Mouse (Mus musculus) hindbrain, embryonic 16.5 days (tissue): Measurements from ENCODE around the gene Ppm1h. TPM values are rescaled to one million over a fixed set of nuclear protein-coding genes. Genes with fewer than 3 reads are reported as not detected.

Source experiments
- ATAC-seq: fragments of 200-750 bp; cut with Nextera tagmentation; 2 replicates; pipeline ENCODE4 v1.8.0; 2017; ENCODE audit warnings: moderate TSS enrichment, moderate library complexity
- H3K27ac ChIP-seq: fragments of 300-500 bp; sonication (generic); 2 replicates; pipeline ENCODE4 v1.5.1; 2014; ENCODE audit warnings: low read depth, mild to moderate bottlenecking, control low read depth, low read length, moderate library complexity
- H3K27me3 ChIP-seq: fragments of 300-500 bp; sonication (generic); replicated peaks from 2 replicates; pipeline ENCODE4 v1.6.1; 2014; ENCODE audit warnings: low read length; ENCODE audit not compliant: control insufficient read depth, insufficient read depth
- H3K36me3 ChIP-seq: fragments of 300-500 bp; sonication (generic); 2 replicates; pipeline ENCODE4 v1.6.1; 2014; ENCODE audit warnings: mild to moderate bottlenecking, low read length, moderate library complexity, mixed read lengths; ENCODE audit not compliant: control insufficient read depth, insufficient read depth
- H3K4me1 ChIP-seq: fragments of 300-500 bp; sonication (generic); 2 replicates; pipeline ENCODE4 v1.6.1; 2014; ENCODE audit warnings: low read depth, low read length; ENCODE audit not compliant: control insufficient read depth, insufficient read depth
- H3K4me2 ChIP-seq: fragments of 300-500 bp; sonication (generic); 2 replicates; pipeline ENCODE4 v1.6.1; 2014; ENCODE audit warnings: mild to moderate bottlenecking, low read length, control low read depth, moderate library complexity
- H3K4me3 ChIP-seq: fragments of 300-500 bp; sonication (generic); 2 replicates; pipeline ENCODE4 v1.5.1; 2014; ENCODE audit warnings: mild to moderate bottlenecking, low read length, control low read depth, moderate library complexity
- H3K9ac ChIP-seq: fragments of 300-500 bp; sonication (generic); 2 replicates; pipeline ENCODE4 v1.6.1; 2014; ENCODE audit warnings: low read depth, mild to moderate bottlenecking, control low read depth, low read length, moderate library complexity
- H3K9me3 ChIP-seq: fragments of 300-500 bp; sonication (generic); 2 replicates; pipeline ENCODE4 v1.6.1; 2014; ENCODE audit warnings: mild to moderate bottlenecking, low read length, moderate library complexity; ENCODE audit not compliant: control insufficient read depth
- WGBS: fragments of 180-500 bp; shearing (Covaris S2); extraction: QIAGEN DNeasy Blood & Tissue Kit; methylation state at CpG from one replicate; pipeline ENCODE4 v1.1.7; 2014; 5-methylcytosine and 5-hydroxymethylcytosine counted together
- polyA plus RNA-seq: library from polyadenylated mRNA; unstranded; fragments of >200 nt; fragmentation: Nextera tagmentation; extraction: Ambion mirVana; gene quantifications from 2 replicates; pipeline ENCODE4 v1.2.1, GENCODE M21; 2015

Ppm1h gene
- polyA plus RNA-seq, 1 experiment from 2014 or later: 33.5 TPM

GRCm38 (mm10) chr10:122756879-122757530, 78.4 kb downstream of the Ppm1h start:
- 24% methylated on average over 7 of the region's 7 CpGs for WGBS
- Histone ChIP-seq H3K36me3 (no peaks in the 10 kb centered on the region), H3K27me3 (no peaks in the 10 kb centered on the region), H3K4me3 (no peak overlapping the region), H3K4me2 (no peak overlapping the region), H3K27ac (no peak overlapping the region), H3K9me3 (no peaks in the 10 kb centered on the region), H3K4me1 (peaks cover 15% of the 10 kb centered on the region), H3K9ac (no peak overlapping the region)
- ATAC-seq: no peak

GRCm38 (mm10) chr10:122757727-122758126, 79.2 kb downstream of the Ppm1h start:
- H3K9me3 ChIP-seq: no peaks in the 10 kb centered on the region
- WGBS: 63% methylated on average over 12 of the region's 12 CpGs
- no peaks in the 10 kb centered on the region for H3K36me3 ChIP-seq

GRCm38 (mm10) chr10:122758346-122758745, 79.8 kb downstream of the Ppm1h start:
- WGBS: 80% methylated on average over 4 of the region's 4 CpGs
- Histone ChIP-seq H3K4me3 (no peak overlapping the region), H3K9ac (no peak overlapping the region), H3K4me1 (peaks cover 12% of the 10 kb centered on the region), H3K9me3 (no peaks in the 10 kb centered on the region), H3K4me2 (no peak overlapping the region), H3K36me3 (no peaks in the 10 kb centered on the region), H3K27me3 (no peaks in the 10 kb centered on the region), H3K27ac (no peak overlapping the region)
- no peak for ATAC-seq

More at GRCm38 (mm10) chr10:122757727-122758126, 79.2 kb downstream of the Ppm1h start:
- ATAC-seq: no peak
- Histone ChIP-seq H3K27me3 (no peaks in the 10 kb centered on the region), H3K4me1 (peaks cover 15% of the 10 kb centered on the region), H3K4me3 (no peak overlapping the region), H3K27ac (no peak overlapping the region), H3K4me2 (no peak overlapping the region), H3K9ac (no peak overlapping the region)

GRCm38 (mm10) chr10:122759729-122760128, 81.2 kb downstream of the Ppm1h start:
- H3K9ac ChIP-seq: no peak overlapping the region
- no peaks in the 10 kb centered on the region for H3K9me3 ChIP-seq
- 89% methylated on average over 2 of the region's 2 CpGs for WGBS
- H3K27ac ChIP-seq: no peak overlapping the region
- peaks cover 5% of the 10 kb centered on the region; the same call in 1 of the 2 replicates for H3K4me1 ChIP-seq
- no peak overlapping the region for H3K4me2 ChIP-seq
- no peaks in the 10 kb centered on the region for H3K27me3 ChIP-seq
- ATAC-seq: no peak
- no peak overlapping the region for H3K4me3 ChIP-seq
- no peaks in the 10 kb centered on the region for H3K36me3 ChIP-seq

- H3K27me3 ChIP-seq: no peaks in the 10 kb centered on the region
- H3K4me2 ChIP-seq: no peak overlapping the region
- H3K36me3 ChIP-seq: no peaks in the 10 kb centered on the region
- H3K9me3 ChIP-seq: no peaks in the 10 kb centered on the region
- WGBS: 86% methylated on average over 7 of the region's 7 CpGs
- H3K27ac ChIP-seq: no peak overlapping the region
- H3K9ac ChIP-seq: no peak overlapping the region
- ATAC-seq: no peak
- H3K4me1 ChIP-seq: peaks cover 5% of the 10 kb centered on the region; the same call in 1 of the 2 replicates
- H3K4me3 ChIP-seq: no peak overlapping the region
Measured at GRCm38 (mm10) chr10:122760469-122761307, 82.1 kb downstream of the Ppm1h start.

- WGBS: 93% methylated on average over 6 of the region's 6 CpGs
- Histone ChIP-seq H3K4me3 (no peak overlapping the region), H3K27ac (no peak overlapping the region), H3K4me1 (no peaks in the 10 kb centered on the region; the same call in 1 of the 2 replicates), H3K36me3 (no peaks in the 10 kb centered on the region), H3K4me2 (no peak overlapping the region), H3K9ac (no peak overlapping the region), H3K27me3 (no peaks in the 10 kb centered on the region), H3K9me3 (no peaks in the 10 kb centered on the region)
- no peak for ATAC-seq
Measured at GRCm38 (mm10) chr10:122762772-122763511, 84.4 kb downstream of the Ppm1h start.

- 91% methylated on average over 1 of the region's 1 CpGs for WGBS
- H3K27me3 ChIP-seq: no peaks in the 10 kb centered on the region
- H3K27ac ChIP-seq: no peak overlapping the region
- H3K9me3 ChIP-seq: no peaks in the 10 kb centered on the region
- H3K4me3 ChIP-seq: no peak overlapping the region
- no peaks in the 10 kb centered on the region for H3K36me3 ChIP-seq
- no peak for ATAC-seq
- no peak overlapping the region for H3K9ac ChIP-seq
- no peak overlapping the region for H3K4me2 ChIP-seq
- H3K4me1 ChIP-seq: peaks cover 3% of the 10 kb centered on the region; the same call in 1 of the 2 replicates
Measured at GRCm38 (mm10) chr10:122763596-122763995, 85.0 kb downstream of the Ppm1h start.

GRCm38 (mm10) chr10:122764653-122765052, 86.1 kb downstream of the Ppm1h start:
- no peak overlapping the region for H3K27ac ChIP-seq
- WGBS: 52% methylated on average over 7 of the region's 7 CpGs
- H3K9me3 ChIP-seq: no peaks in the 10 kb centered on the region
- H3K4me3 ChIP-seq: no peak overlapping the region
- H3K27me3 ChIP-seq: no peaks in the 10 kb centered on the region
- peak; percentile 40; the same call in 1 of the 2 replicates for ATAC-seq
- no peak overlapping the region for H3K4me2 ChIP-seq
- H3K9ac ChIP-seq: no peak overlapping the region
- H3K4me1 ChIP-seq: peaks cover 3% of the 10 kb centered on the region; the same call in 1 of the 2 replicates
- H3K36me3 ChIP-seq: no peaks in the 10 kb centered on the region

- H3K27ac ChIP-seq: no peak overlapping the region
- no peak overlapping the region for H3K4me3 ChIP-seq
- no peaks in the 10 kb centered on the region for H3K9me3 ChIP-seq
- no peak for ATAC-seq
- H3K4me2 ChIP-seq: no peak overlapping the region
- peaks cover 5% of the 10 kb centered on the region; the same call in 1 of the 2 replicates for H3K4me1 ChIP-seq
- WGBS: 51% methylated on average over 4 of the region's 4 CpGs
- no peaks in the 10 kb centered on the region for H3K36me3 ChIP-seq
- H3K9ac ChIP-seq: no peak overlapping the region
- no peaks in the 10 kb centered on the region for H3K27me3 ChIP-seq
Measured at GRCm38 (mm10) chr10:122765521-122765920, 87.0 kb downstream of the Ppm1h start.
